Mouse (Mus musculus) stomach, postnatal 0 days (tissue): ENCODE data around the gene Tcf7l1. TPM values are rescaled to one million over a fixed set of nuclear protein-coding genes. Genes with fewer than 3 reads are reported as not detected.

ENCODE experiments used
- ATAC-seq: fragments of 200-750 bp; cut with Nextera tagmentation; 2 replicates; pipeline ENCODE4 v1.8.0; 2017; ENCODE audit not compliant: low FRiP score, low TSS enrichment
- DNase-seq: peaks from one replicate; pipeline ENCODE4 v3.0.0-alpha.2; 2016; ENCODE audit warnings: low spot score
- H3K27ac ChIP-seq: fragments of 300-500 bp; sonication (generic); replicated peaks from 2 replicates; pipeline ENCODE4 v1.5.1; 2014; ENCODE audit warnings: mild to moderate bottlenecking, control low read depth
- H3K27me3 ChIP-seq: fragments of 300-500 bp; sonication (generic); 2 replicates; pipeline ENCODE4 v1.6.1; 2014; ENCODE audit warnings: low read length; ENCODE audit not compliant: control insufficient read depth, insufficient read depth
- H3K36me3 ChIP-seq: fragments of 300-500 bp; sonication (generic); 2 replicates; pipeline ENCODE4 v1.6.1; 2014; ENCODE audit warnings: low read length, mixed read lengths; ENCODE audit not compliant: control insufficient read depth, insufficient read depth
- H3K4me1 ChIP-seq: fragments of 300-500 bp; sonication (generic); replicated peaks from 2 replicates; pipeline ENCODE4 v1.6.1; 2014; ENCODE audit warnings: antibody characterized with exemption; ENCODE audit not compliant: control insufficient read depth, insufficient read depth
- H3K4me2 ChIP-seq: fragments of 300-500 bp; sonication (generic); replicated peaks from 2 replicates; pipeline ENCODE4 v1.6.1; 2014; ENCODE audit warnings: low read depth, mild to moderate bottlenecking, control low read depth, moderate library complexity
- H3K4me3 ChIP-seq: fragments of 300-500 bp; sonication (generic); 2 replicates; pipeline ENCODE4 v1.5.1; 2014; ENCODE audit warnings: low read depth, low read length, control low read depth
- H3K9ac ChIP-seq: fragments of 300-500 bp; sonication (generic); 2 replicates; pipeline ENCODE4 v1.6.1; 2014; ENCODE audit warnings: mild to moderate bottlenecking, low read length, control low read depth, mixed read lengths
- H3K9me3 ChIP-seq: fragments of 300-500 bp; sonication (generic); 2 replicates; pipeline ENCODE4 v1.6.1; 2016; ENCODE audit warnings: low read length; ENCODE audit not compliant: control insufficient read depth
- CTCF ChIP-seq: IDR thresholded peaks from 2 replicates; pipeline ENCODE4 v1.5.1; 2016; ENCODE audit warnings: antibody characterized with exemption, low read depth, mild to moderate bottlenecking, moderate library complexity
- EP300 ChIP-seq: optimal IDR thresholded peaks from 2 replicates; pipeline ENCODE3; 2016; ENCODE audit warnings: antibody characterized with exemption
- WGBS: fragments of 180-500 bp; shearing (Covaris S2); extraction: QIAGEN DNeasy Blood & Tissue Kit; methylation state at CpG from one replicate; pipeline ENCODE4 v1.1.7; 2014; 5-methylcytosine and 5-hydroxymethylcytosine counted together
- polyA plus RNA-seq: library from polyadenylated mRNA; unstranded; fragments of >200 nt; fragmentation: Nextera tagmentation; extraction: Ambion mirVana; gene quantifications from 2 replicates; pipeline ENCODE4 v1.2.1, GENCODE M21; 2015

The Tcf7l1 gene
- polyA plus RNA-seq, 1 experiment from 2014 or later, result 11.1 TPM

DNA sequence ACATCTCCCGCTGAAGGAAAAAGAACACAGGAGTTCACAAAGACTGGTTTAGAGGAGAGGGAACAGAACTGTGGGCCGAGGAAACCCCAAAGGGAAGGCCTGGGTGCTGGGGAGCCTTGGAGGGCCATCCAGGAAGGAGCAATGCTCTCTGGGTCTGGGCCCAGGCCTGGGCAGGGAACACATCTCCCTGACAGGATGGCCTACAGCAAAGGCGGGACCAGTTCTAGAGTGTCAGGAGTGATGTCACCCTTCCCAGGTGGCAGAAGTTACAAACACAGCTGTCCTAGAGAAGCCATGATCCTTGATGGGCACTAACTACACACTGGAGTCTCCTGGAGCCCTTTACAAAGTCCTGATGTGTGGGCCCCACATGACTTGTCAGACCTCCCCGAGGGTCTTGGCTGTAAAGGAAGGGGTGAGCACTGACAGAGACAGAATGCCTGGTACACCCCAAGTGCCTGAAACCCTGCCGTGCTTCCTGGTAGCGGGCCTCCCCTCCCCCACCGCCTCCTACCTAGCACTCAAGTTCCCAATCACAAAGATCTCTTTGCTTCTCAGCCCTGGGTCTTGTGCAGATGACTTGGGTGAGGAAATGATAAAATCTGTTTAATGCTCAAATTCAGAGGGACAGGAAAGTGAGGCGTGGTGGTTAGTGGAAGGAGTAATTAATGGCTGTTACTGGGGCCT, 64.4 kb downstream of the Tcf7l1 start:
- no peak for DNase-seq
- H3K4me3 ChIP-seq, result no peak overlapping the region
- H3K27me3 ChIP-seq, result no peaks in the 10 kb centered on the region
- no peaks in the 10 kb centered on the region for H3K36me3 ChIP-seq
- H3K4me1 ChIP-seq, result peaks cover 5% of the 10 kb centered on the region; the same call in 1 of the 2 replicates
- H3K4me2 ChIP-seq, result no peak overlapping the region
- TF ChIP-seq EP300, result no peak
- no peak for TF ChIP-seq CTCF
- no peak overlapping the region for H3K9ac ChIP-seq
- H3K27ac ChIP-seq, result peak overlapping the region; percentile 61
- WGBS, result 34% methylated on average over 8 of the region's 8 CpGs
- ATAC-seq, result peak; percentile 62
- H3K9me3 ChIP-seq, result no peaks in the 10 kb centered on the region

DNA sequence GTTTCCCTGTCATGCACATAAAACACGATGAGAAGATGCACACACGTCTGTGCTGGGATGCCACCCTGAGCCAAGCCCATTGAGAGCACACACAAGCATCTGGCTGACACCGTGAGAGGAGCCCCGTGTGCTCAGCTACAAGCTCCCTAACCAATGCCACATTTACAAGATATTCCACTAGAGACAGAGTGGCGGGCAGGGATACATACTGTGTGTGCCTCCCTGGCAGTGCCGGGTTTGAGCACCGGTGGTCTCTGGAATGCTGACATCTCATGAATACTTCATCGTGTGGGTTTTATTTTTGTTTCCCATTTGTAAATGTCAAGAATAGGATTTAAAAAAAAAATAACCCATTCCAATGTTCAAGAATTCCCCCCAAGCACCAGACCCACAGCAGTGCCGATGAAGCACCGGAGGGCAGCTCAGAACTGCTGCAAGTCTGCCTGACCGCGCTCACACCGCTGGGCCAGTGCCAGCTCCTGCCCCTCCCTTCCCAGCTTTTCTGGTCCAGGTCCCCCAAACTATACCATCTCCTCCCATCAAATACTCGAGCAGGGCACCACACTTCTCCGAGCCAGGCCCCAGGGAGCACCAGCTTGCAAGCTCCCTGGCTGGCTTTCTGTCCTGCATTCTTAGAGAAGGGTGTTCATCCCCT, 65.2 kb downstream of the Tcf7l1 start:
- DNase-seq (no peak), ATAC-seq (no peak; the same call in 1 of the 2 replicates)
- Histone ChIP-seq H3K4me2 (no peak overlapping the region), H3K36me3 (no peaks in the 10 kb centered on the region), H3K4me3 (no peak overlapping the region), H3K4me1 (peaks cover 5% of the 10 kb centered on the region; the same call in 1 of the 2 replicates), H3K9me3 (no peaks in the 10 kb centered on the region), H3K27ac (peak overlapping the region; percentile 61), H3K9ac (no peak overlapping the region), H3K27me3 (no peaks in the 10 kb centered on the region)
- WGBS, result 54% methylated on average over 15 of the region's 15 CpGs
- TF ChIP-seq EP300 (no peak), CTCF (no peak)

DNA sequence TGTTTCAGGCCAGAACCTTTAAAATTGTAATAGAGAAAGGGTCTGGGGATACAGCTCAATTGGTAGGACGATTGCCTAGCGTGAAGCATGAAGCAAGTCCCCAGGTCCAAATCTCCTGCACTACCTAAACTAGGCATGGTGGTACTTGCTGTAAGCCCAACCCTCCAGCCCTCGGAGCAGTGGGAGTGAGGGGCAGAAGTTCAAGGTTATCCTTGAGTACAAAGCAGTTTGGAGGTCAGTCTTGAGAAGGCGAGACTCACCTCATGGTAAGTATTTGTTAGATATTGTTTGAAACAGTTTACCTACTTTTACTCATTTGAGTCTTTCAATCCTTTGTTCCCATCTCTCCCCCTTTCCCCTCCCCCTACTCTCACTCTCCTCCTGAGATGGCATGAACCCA, 65.9 kb downstream of the Tcf7l1 start:
- peaks cover 5% of the 10 kb centered on the region; the same call in 1 of the 2 replicates for H3K4me1 ChIP-seq
- no peak overlapping the region for H3K4me2 ChIP-seq
- no peak overlapping the region for H3K9ac ChIP-seq
- H3K27ac ChIP-seq, result no peak overlapping the region
- no peaks in the 10 kb centered on the region for H3K36me3 ChIP-seq
- no peaks in the 10 kb centered on the region for H3K27me3 ChIP-seq
- TF ChIP-seq EP300, result no peak
- TF ChIP-seq CTCF, result no peak
- 90% methylated on average over 4 of the region's 4 CpGs for WGBS
- H3K9me3 ChIP-seq, result no peaks in the 10 kb centered on the region
- no peak for ATAC-seq
- H3K4me3 ChIP-seq, result no peak overlapping the region
- no peak for DNase-seq

DNA sequence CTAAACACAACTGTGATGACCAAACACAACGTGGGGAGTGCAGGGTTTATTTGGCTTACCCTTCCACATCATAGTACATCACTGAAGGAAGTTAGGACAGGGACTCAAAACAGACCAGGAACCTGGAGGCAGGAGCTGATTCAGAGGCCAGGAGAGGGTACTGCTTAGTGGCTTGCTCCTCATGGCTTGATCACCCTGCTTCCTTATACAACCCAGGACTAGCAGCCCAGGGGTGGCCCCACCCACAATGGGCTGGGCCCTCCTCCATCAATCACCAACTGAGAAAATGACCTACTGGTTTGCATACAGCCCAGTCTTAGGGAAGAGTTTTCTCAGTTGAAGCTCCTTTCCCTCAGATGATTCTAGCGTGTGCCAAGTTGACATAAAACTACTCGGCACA, 68.2 kb downstream of the Tcf7l1 start:
- Histone ChIP-seq H3K4me1 (peaks cover 5% of the 10 kb centered on the region; the same call in 1 of the 2 replicates), H3K4me2 (no peak overlapping the region), H3K27me3 (no peaks in the 10 kb centered on the region), H3K27ac (no peak overlapping the region), H3K9me3 (no peaks in the 10 kb centered on the region), H3K36me3 (no peaks in the 10 kb centered on the region), H3K4me3 (no peak overlapping the region), H3K9ac (no peak overlapping the region)
- WGBS, result 47% methylated on average over 3 of the region's 3 CpGs
- TF ChIP-seq CTCF (no peak), EP300 (no peak)
- DNase-seq (peak; percentile 34), ATAC-seq (peak; percentile 46; the same call in 1 of the 2 replicates)

DNA sequence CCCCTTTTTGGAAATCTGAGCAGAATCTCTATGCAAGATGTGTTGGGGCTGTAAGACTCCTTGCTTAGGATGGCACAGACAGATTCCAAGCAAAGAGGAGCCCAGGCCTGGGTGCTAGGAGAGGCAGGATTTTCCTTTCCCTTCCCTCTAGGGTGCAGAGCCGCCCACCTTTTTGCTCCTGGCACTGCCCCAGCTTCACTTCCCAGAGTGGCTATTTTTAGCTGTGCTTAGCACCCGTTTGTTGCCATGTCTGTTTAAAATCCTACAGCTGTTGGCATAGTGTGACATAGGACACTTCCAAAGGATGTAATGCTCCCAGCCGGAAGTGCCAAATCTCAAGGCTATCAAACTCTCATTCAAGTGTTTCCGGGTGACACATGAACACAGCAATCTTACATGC, 74.3 kb downstream of the Tcf7l1 start:
- DNase-seq (no peak), ATAC-seq (peak; percentile 11; the same call in 1 of the 2 replicates)
- WGBS, result 12% methylated on average over 4 of the region's 4 CpGs
- no peaks in the 10 kb centered on the region for H3K27me3 ChIP-seq
- H3K27ac ChIP-seq, result 0 out of 2 replicates have a peak overlapping the region, but pooled peaks have one; percentile 25
- H3K9ac ChIP-seq, result no peak overlapping the region
- 0 out of 2 replicates have a peak, but pooled peaks cover 3% of the 10 kb centered on the region for H3K4me1 ChIP-seq
- TF ChIP-seq CTCF (peak; percentile 30; the same call in 1 of the 2 replicates), EP300 (no peak)
- no peak overlapping the region for H3K4me3 ChIP-seq
- H3K4me2 ChIP-seq, result no peak overlapping the region
- no peaks in the 10 kb centered on the region for H3K9me3 ChIP-seq
- no peaks in the 10 kb centered on the region for H3K36me3 ChIP-seq

DNA sequence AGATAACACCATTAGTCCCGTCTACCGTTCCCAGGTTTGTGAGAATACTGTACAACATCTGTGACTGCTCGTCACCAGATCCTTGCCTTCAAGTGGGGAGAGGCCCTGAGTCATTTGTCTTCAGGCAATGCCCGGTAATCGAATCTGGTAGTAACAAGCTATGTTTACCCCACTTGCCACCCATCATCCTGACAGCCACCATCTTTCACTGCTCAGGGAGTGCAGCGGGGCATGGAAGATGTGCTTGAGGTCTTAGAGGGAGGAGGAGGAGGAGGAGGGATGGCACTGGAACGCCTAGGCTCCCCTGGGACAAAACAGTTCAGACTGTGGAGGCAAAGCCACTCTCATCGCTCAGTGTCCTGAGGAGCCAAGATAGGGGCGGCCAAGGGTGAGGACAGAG, 74.8 kb downstream of the Tcf7l1 start:
- DNase-seq (no peak), ATAC-seq (no peak)
- Histone ChIP-seq H3K4me1 (0 out of 2 replicates have a peak, but pooled peaks cover 3% of the 10 kb centered on the region), H3K4me3 (no peak overlapping the region), H3K4me2 (no peak overlapping the region), H3K9me3 (no peaks in the 10 kb centered on the region), H3K9ac (no peak overlapping the region), H3K36me3 (no peaks in the 10 kb centered on the region), H3K27me3 (no peaks in the 10 kb centered on the region), H3K27ac (0 out of 2 replicates have a peak overlapping the region, but pooled peaks have one; percentile 25)
- no peak for TF ChIP-seq EP300
- no peak for TF ChIP-seq CTCF
- 36% methylated on average over 9 of the region's 9 CpGs for WGBS
